Mouse (Mus musculus): ENCODE results near the gene Lrrc73. TPM values are rescaled to one million over a fixed set of nuclear protein-coding genes. Genes with fewer than 3 reads are reported as not detected.

Gene Lrrc73
- polyA plus RNA-seq, 1 experiment = 6.8 TPM

- DNase-seq = no peak
- no peak for TF ChIP-seq CTCF (IDR thresholded peaks at IDR 0.05; ENCODE audit: insufficient read depth, low read length)
- no peak for TF ChIP-seq POLR2A (IDR thresholded peaks at IDR 0.05; ENCODE audit: borderline replicate concordance, extremely low read depth, low read depth, low read length)
- WGBS = 71% methylated on average over 19 of the region's 19 CpGs
- Histone ChIP-seq H3K4me3 (replicated peaks; ENCODE audit: extremely low read depth, low read depth, low read length) (no peak overlapping the region), H3K4me1 (ENCODE audit: control insufficient read depth, insufficient read depth, low read length) (no peaks in the 10 kb centered on the region)
These were observed 16.6 kb downstream of the Lrrc73 start for GRCm38 (mm10) chr17:46269771-46270534.

GRCm38 (mm10) chr17:46272058-46272457 lies 18.7 kb downstream of the Lrrc73 start:
- TF ChIP-seq POLR2A (IDR thresholded peaks at IDR 0.05; ENCODE audit: borderline replicate concordance, extremely low read depth, low read depth, low read length) = no peak
- no peak for TF ChIP-seq CTCF (IDR thresholded peaks at IDR 0.05; ENCODE audit: insufficient read depth, low read length)
- WGBS = 85% methylated on average over 2 of the region's 2 CpGs

GRCm38 (mm10) chr17:46272675-46273074 lies 19.3 kb downstream of the Lrrc73 start:
- H3K4me3 ChIP-seq (replicated peaks; ENCODE audit: extremely low read depth, low read depth, low read length) = no peak overlapping the region
- no peaks in the 10 kb centered on the region for H3K4me1 ChIP-seq (ENCODE audit: control insufficient read depth, insufficient read depth, low read length)
- no peak for DNase-seq
- WGBS = 53% methylated on average over 5 of the region's 5 CpGs
- TF ChIP-seq CTCF (IDR thresholded peaks at IDR 0.05; ENCODE audit: insufficient read depth, low read length) (no peak), POLR2A (IDR thresholded peaks at IDR 0.05; ENCODE audit: borderline replicate concordance, extremely low read depth, low read depth, low read length) (no peak)

More at GRCm38 (mm10) chr17:46272058-46272457, 18.7 kb downstream of the Lrrc73 start:
- Histone ChIP-seq H3K4me3 (replicated peaks; ENCODE audit: extremely low read depth, low read depth, low read length) (no peak overlapping the region), H3K4me1 (ENCODE audit: control insufficient read depth, insufficient read depth, low read length) (no peaks in the 10 kb centered on the region)
- DNase-seq = no peak

GRCm38 (mm10) chr17:46273803-46274236 lies 20.5 kb downstream of the Lrrc73 start:
- Histone ChIP-seq H3K4me1 (ENCODE audit: control insufficient read depth, insufficient read depth, low read length) (no peaks in the 10 kb centered on the region), H3K4me3 (replicated peaks; ENCODE audit: extremely low read depth, low read depth, low read length) (no peak overlapping the region)
- DNase-seq = no peak
- no peak for TF ChIP-seq CTCF (IDR thresholded peaks at IDR 0.05; ENCODE audit: insufficient read depth, low read length)
- 48% methylated on average over 1 of the region's 1 CpGs for WGBS

- TF ChIP-seq POLR2A (IDR thresholded peaks at IDR 0.05; ENCODE audit: borderline replicate concordance, extremely low read depth, low read depth, low read length) (no peak), CTCF (IDR thresholded peaks at IDR 0.05; ENCODE audit: insufficient read depth, low read length) (no peak)
These were observed 21.1 kb downstream of the Lrrc73 start for GRCm38 (mm10) chr17:46274465-46274864.

GRCm38 (mm10) chr17:46275034-46275433 lies 21.7 kb downstream of the Lrrc73 start:
- no peak for DNase-seq
- TF ChIP-seq CTCF (IDR thresholded peaks at IDR 0.05; ENCODE audit: insufficient read depth, low read length) (no peak), POLR2A (IDR thresholded peaks at IDR 0.05; ENCODE audit: borderline replicate concordance, extremely low read depth, low read depth, low read length) (no peak)
- 79% methylated on average over 6 of the region's 6 CpGs for WGBS
- Histone ChIP-seq H3K4me1 (ENCODE audit: control insufficient read depth, insufficient read depth, low read length) (no peaks in the 10 kb centered on the region), H3K4me3 (replicated peaks; ENCODE audit: extremely low read depth, low read depth, low read length) (no peak overlapping the region)

More at GRCm38 (mm10) chr17:46274465-46274864, 21.1 kb downstream of the Lrrc73 start:
- WGBS = 71% methylated on average over 6 of the region's 6 CpGs
- DNase-seq = no peak
- H3K4me3 ChIP-seq (replicated peaks; ENCODE audit: extremely low read depth, low read depth, low read length) = no peak overlapping the region
- H3K4me1 ChIP-seq (ENCODE audit: control insufficient read depth, insufficient read depth, low read length) = no peaks in the 10 kb centered on the region

GRCm38 (mm10) chr17:46275506-46275905 lies 22.2 kb downstream of the Lrrc73 start:
- Histone ChIP-seq H3K4me1 (ENCODE audit: control insufficient read depth, insufficient read depth, low read length) (no peaks in the 10 kb centered on the region), H3K4me3 (replicated peaks; ENCODE audit: extremely low read depth, low read depth, low read length) (no peak overlapping the region)
- no peak for TF ChIP-seq CTCF (IDR thresholded peaks at IDR 0.05; ENCODE audit: insufficient read depth, low read length)
- TF ChIP-seq POLR2A (IDR thresholded peaks at IDR 0.05; ENCODE audit: borderline replicate concordance, extremely low read depth, low read depth, low read length) = no peak
- 82% methylated on average over 10 of the region's 10 CpGs for WGBS
- DNase-seq = no peak

- no peak for DNase-seq
- TF ChIP-seq CTCF (IDR thresholded peaks at IDR 0.05; ENCODE audit: insufficient read depth, low read length) (no peak), POLR2A (IDR thresholded peaks at IDR 0.05; ENCODE audit: borderline replicate concordance, extremely low read depth, low read depth, low read length) (no peak)
- H3K4me3 ChIP-seq (replicated peaks; ENCODE audit: extremely low read depth, low read depth, low read length) = no peak overlapping the region
- H3K4me1 ChIP-seq (ENCODE audit: control insufficient read depth, insufficient read depth, low read length) = no peaks in the 10 kb centered on the region; the same call in 1 of the 2 replicates
- WGBS = 65% methylated on average over 4 of the region's 4 CpGs
These were observed 24.3 kb downstream of the Lrrc73 start for GRCm38 (mm10) chr17:46277586-46277985.

GRCm38 (mm10) chr17:46278011-46278765 lies 24.9 kb downstream of the Lrrc73 start:
- H3K4me3 ChIP-seq (replicated peaks; ENCODE audit: extremely low read depth, low read depth, low read length) = no peak overlapping the region
- WGBS = 86% methylated on average over 12 of the region's 12 CpGs
- TF ChIP-seq POLR2A (IDR thresholded peaks at IDR 0.05; ENCODE audit: borderline replicate concordance, extremely low read depth, low read depth, low read length) (no peak), CTCF (IDR thresholded peaks at IDR 0.05; ENCODE audit: insufficient read depth, low read length) (no peak)
- no peaks in the 10 kb centered on the region; the same call in 1 of the 2 replicates for H3K4me1 ChIP-seq (ENCODE audit: control insufficient read depth, insufficient read depth, low read length)
- no peak for DNase-seq
